Mouse (Mus musculus) heart, adult 11 months (tissue): Measurements from ENCODE around the gene Dhdh.
A peak's percentile ranks its signal among the peaks of the same experiment; 100 is the strongest.

Experiments used
- DNase-seq: peaks from one replicate; pipeline ENCODE4 v3.0.0; 2022

The Dhdh gene

DNA sequence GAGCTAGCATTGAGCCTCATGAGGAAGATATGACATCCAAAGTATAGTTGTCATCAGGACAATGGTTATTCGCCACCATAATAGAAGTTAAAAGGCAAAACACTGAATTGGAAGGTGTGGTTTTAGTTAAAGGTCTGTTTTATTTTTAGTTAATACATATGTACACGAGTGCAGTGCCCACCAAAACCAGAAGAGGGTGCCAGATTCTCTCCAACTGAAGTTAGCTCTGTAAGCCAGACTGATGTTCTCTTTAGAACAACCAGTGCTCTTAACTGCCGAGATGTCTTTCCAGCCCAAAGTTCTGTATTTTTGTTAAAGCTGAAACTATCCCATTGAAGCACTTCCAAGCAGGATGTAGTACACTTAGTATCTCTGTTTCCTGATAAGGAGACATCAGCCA is 17.7 kb downstream of the Dhdh start:
- DNase-seq = peak; percentile 89

DNA sequence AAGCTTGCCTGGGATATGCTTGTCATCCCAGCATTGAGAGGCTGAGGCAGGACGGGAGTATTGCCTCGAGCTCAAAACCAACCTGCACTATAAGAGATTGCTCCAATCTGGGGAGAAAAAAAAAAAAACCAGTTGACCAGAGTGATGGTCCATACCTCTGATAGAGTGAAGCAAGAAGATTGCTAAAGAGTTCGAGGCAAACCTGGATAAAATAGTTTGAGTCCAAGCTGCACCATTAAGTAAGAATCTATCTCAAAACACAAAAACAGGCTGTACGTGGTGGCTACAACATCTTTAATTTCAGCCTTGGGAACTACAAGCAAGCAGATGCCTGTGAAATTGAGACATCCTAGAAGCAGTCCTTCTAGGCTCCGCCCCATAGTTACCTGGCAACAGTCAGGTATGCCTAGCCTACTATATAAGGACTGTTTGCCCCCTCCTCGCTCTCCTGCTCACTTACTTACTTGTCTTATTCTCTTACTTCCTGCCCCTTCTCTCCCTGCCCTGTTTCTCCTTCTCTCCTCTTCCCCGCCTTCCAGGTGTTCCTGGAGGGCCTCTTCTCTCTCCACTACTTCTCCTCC is 21.4 kb downstream of the Dhdh start:
- DNase-seq = peak; percentile 90

- DNase-seq = peak; percentile 100
These were observed 22.1 kb downstream of the Dhdh start, which contains the start of gene Bax for GRCm38 (mm10) chr7:45466283-45467089. Gene Bax (minus strand): TSS chr7:45466898.

GRCm38 (mm10) chr7:45465549-45465948 is 23.1 kb downstream of the Dhdh start:
- peak; percentile 94 for DNase-seq

DNA sequence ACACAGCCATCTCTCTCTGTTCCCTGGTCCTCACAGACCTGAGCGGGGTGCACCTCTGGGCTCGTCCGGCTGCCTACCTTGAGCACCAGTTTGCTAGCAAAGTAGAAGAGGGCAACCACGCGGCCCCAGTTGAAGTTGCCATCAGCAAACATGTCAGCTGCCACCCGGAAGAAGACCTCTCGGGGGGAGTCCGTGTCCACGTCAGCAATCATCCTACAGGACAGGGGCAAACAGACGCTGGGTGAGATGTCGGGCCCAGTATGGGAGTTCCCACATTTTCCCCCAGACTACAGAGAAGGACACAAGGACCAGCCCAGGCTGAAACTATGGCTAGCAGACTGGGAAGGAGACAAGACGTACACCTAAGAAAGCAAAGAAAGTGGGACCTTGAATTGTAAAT is 23.5 kb downstream of the Dhdh start:
- peak; percentile 90 for DNase-seq

GRCm38 (mm10) chr7:45463987-45464778 is 24.4 kb downstream of the Dhdh start:
- peak; percentile 91 for DNase-seq

DNA sequence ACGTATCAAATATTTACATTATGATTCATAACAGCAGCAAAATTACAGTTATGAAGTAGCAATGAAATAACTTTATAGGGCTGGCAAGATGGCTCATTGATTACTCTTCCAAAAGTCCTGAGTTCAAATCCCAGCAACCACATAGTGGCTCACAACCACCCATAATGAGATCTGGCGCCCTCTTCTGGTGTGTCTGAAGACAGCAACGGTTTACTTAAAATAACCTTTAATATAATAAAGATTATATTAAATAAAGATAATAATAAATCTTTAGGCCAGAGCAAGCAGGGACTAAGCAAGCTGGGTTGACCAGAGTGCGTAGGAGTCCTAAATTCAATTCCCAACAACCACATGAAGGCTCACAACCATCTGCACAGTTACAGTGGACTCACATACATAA is 25.7 kb downstream of the Dhdh start:
- DNase-seq = peak; percentile 86

GRCm38 (mm10) chr7:45462325-45462724 is 26.3 kb downstream of the Dhdh start:
- peak; percentile 87 for DNase-seq

- DNase-seq = peak; percentile 93
These were observed 26.8 kb downstream of the Dhdh start for GRCm38 (mm10) chr7:45461781-45462180.

DNA sequence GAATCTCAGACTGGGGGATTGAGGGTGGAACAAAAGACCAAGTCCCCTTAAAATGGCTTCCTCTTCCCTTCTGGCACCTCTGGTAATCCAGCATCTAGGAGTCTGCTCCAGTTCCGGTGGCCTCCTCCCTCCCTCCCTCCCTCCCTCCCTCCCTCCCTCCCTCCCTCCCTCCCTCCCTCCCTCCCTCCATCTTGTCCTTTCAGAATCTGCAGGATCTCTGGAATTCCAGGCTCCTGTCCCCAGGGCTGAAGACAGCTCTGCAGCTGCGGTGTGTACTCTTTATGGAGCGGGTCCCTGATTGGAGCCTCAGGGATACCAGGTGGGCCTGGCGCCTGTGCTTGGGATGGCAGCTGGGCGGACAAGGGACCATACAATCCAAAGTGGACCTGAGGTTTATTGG is 27.3 kb downstream of the Dhdh start:
- peak; percentile 96 for DNase-seq

GRCm38 (mm10) chr7:45460860-45461314 is 27.7 kb downstream of the Dhdh start:
- peak; percentile 98 for DNase-seq

DNA sequence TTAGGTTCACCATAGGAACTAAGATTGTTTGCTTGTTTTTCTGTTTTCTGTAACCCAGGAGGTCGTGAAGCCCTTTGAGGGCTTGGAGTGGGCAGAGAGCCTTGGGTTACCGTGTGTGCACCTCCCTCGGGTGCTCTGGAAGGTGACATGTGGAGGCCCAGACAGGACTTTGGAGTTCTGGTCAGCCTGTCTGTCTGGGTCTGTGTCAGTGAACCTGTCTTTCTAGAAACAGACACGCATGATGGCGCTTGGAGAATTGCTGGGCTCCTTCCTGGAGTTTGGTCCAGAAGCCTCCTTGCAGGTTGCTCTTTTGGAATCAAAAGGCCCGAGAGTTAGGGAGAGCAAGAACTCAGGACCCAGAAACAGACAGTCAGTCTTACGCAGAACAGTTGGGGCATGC is 28.2 kb downstream of the Dhdh start:
- peak; percentile 93 for DNase-seq

- DNase-seq = peak; percentile 100
These were observed 29.0 kb downstream of the Dhdh start, which contains the start of gene Ftl1 for GRCm38 (mm10) chr7:45459564-45460140. Gene Ftl1 (minus strand): TSS chr7:45459884.

- DNase-seq = peak; percentile 99
These were observed 29.6 kb downstream of the Dhdh start for GRCm38 (mm10) chr7:45458748-45459563.

DNA sequence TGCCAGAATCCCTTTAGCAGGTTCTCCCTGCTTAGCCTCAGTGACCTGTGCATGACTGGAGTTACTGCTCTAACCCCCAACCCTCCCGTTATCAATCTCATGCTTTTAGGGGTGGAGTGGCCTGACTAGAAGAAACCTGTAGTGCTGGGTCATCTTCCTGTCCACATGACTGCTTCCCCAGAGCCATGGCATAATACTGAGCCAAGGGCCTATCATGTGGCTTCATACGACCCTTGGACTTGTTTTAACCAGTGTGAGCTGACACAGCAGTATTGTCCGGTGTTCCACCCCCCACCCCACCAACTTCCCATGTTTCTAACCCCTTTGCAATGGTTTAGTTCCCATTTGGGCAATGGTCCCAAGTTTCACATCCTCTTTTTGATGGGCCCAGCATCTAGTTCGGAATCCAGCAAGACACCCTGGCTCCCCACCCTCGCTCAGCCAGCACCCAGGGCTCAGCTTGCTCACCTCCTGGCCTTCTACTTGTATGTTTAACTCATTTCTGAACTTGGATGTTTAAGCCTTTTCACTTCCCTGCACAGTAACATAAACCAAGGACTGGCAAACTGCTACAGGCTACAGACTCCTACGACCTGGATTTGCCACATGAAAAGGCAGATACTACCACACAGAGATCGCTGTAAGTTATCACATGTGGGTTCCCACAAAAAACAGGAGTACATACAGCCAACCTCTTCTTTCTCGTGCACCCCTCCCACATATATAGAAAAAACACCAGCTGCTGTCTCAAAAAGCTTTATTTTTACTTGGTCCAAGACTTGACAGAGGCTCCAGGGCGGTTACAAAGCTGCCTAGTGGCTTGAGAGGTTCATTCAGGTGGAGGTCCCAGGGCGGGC is 31.2 kb downstream of the Dhdh start:
- DNase-seq = peak; percentile 98

GRCm38 (mm10) chr7:45456721-45457203 is 31.8 kb downstream of the Dhdh start:
- DNase-seq = peak; percentile 90

DNA sequence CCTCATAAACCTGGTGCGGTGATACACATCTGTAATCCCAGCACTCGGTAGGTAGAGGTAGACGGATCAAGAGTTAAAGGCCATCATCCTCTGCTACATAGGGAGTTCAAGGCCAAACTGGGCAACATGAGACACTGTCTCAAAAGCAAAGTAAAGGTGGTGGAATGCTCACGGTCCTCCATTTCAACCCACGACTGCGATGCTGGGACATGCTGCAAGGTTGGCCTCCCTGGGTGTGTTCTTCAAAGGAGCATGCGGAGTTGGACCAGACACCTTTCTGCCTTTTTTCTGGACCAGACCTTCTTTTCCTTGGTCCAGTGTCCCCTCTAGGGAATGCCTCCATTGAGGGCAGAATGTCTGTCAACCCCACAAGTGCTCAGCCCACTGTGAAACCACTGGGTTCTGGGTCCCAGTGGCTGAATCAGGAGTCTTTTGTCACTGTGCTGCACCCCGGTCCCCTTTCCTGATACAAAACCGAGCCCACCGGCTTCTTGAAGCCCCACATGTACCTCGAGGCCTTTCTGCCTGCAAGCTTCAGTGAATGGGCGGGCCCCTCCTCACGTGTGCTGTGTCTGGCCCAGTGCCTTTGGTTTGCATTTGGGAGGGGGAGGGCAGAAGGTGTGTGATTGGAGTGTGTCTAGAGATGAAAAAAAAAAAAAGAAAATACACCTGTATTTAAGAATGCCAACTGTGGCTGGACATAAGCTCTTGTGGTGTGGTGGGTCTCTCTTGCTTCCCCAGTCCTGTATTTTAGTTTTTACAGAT is 32.5 kb downstream of the Dhdh start:
- DNase-seq = peak; percentile 88

DNA sequence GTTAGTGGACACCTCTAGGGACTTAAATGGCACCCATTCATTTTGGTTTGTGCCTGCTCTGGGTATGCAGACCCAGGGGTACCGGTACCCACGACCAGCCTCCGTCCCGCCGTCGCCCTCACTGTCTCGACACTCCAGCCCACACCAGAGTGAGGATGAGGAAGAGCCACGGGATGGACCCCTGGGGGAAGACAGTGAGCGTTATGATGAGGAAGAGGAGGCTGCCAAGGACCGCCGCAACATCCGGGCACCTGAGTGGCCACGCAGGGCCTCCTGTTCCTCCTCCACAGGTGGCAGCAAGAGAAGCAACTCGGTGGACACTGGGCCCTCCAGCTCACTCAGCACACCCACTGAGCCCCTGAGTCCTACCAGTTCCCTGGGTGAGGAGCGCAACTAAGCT is 33.6 kb downstream of the Dhdh start:
- DNase-seq = peak; percentile 91

- peak; percentile 98 for DNase-seq
These were observed 37.1 kb downstream of the Dhdh start for GRCm38 (mm10) chr7:45451344-45451982.

- peak; percentile 83 for DNase-seq
These were observed 38.6 kb downstream of the Dhdh start for GRCm38 (mm10) chr7:45449974-45450373.
